Mouse (Mus musculus) kidney, adult 2 months (tissue): Measurements from ENCODE around the gene Aak1. TPM values are rescaled to one million over a fixed set of nuclear protein-coding genes. Genes with fewer than 3 reads are reported as not detected.

Source experiments
- DNase-seq: peaks from one replicate; pipeline ENCODE4 v3.0.0; 2021
- H3K27ac ChIP-seq: fragments of 200-500 bp; 2 replicates; pipeline ENCODE4 v1.5.1; 2012; ENCODE audit warnings: low read depth, low read length, control low read depth, inconsistent platforms; ENCODE audit not compliant: insufficient read depth
- H3K27me3 ChIP-seq: fragments of 200-500 bp; replicated peaks from 2 replicates; pipeline ENCODE4 v1.6.1; 2012; ENCODE audit warnings: mild to moderate bottlenecking, moderate library complexity, low read length, inconsistent platforms; ENCODE audit not compliant: control insufficient read depth, insufficient read depth
- H3K36me3 ChIP-seq: fragments of 200-500 bp; 2 replicates; pipeline ENCODE4 v1.6.1; 2012; ENCODE audit warnings: mild to moderate bottlenecking, moderate library complexity, low read length, inconsistent platforms; ENCODE audit not compliant: control insufficient read depth, insufficient read depth
- H3K4me1 ChIP-seq: fragments of 200-500 bp; 2 replicates; pipeline ENCODE4 v1.6.1; 2011; ENCODE audit warnings: low read length; ENCODE audit not compliant: control insufficient read depth, insufficient read depth
- H3K4me3 ChIP-seq: fragments of 200-500 bp; 2 replicates; pipeline ENCODE4 v1.5.1; 2011; ENCODE audit warnings: mild to moderate bottlenecking, low read depth, low read length, control low read depth; ENCODE audit not compliant: insufficient read depth
- CTCF ChIP-seq: fragments of 200-500 bp; conservative IDR thresholded peaks from 2 replicates; pipeline ENCODE4 v1.5.1; 2011; ENCODE audit warnings: low read depth, mild to moderate bottlenecking, control low read depth, low read length, moderate library complexity, mixed read lengths; ENCODE audit not compliant: insufficient read depth, insufficient read length
- POLR2A ChIP-seq: fragments of 200-500 bp; IDR thresholded peaks from one replicate; pipeline ENCODE4 v1.6.1; 2011; ENCODE audit warnings: low read depth, low read length, control low read depth
- WGBS: fragments of 180-500 bp; shearing (Covaris S2); methylation state at CpG from one replicate; pipeline ENCODE4 v1.1.7; 2018; 5-methylcytosine and 5-hydroxymethylcytosine counted together
- polyA plus RNA-seq: library from polyadenylated mRNA; depleted of rRNA; stranded (reverse); fragments of >200 nt; gene quantifications from 2 replicates; pipeline ENCODE4 v1.2.3, GENCODE M21; 2012

Gene Aak1
- polyA plus RNA-seq, 1 experiment: 28.9 TPM

DNA sequence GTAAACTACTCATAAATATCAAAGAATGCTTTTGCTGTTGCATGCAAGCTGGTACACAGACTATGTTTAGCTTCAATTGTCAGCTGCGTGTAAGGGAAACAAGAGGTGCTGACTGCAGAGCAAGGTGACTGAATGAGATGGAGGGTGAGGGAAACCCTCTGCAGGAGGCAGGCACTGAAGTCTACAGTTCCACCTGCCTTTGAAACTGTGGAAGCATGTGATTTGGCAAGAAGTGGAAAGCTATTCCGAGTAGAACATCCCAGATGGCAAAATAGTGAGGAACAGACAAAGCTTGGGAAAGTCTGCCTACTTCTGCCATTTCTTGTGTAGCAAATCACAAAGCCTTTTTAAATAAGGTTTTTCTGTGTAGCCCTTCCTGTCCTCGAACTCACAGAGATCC is 106.4 kb downstream of the Aak1 start:
- Histone ChIP-seq H3K4me3 (no peak overlapping the region), H3K27me3 (no peaks in the 10 kb centered on the region), H3K27ac (no peak overlapping the region), H3K36me3 (peaks cover 6% of the 10 kb centered on the region), H3K4me1 (no peaks in the 10 kb centered on the region)
- TF ChIP-seq CTCF: no peak
- TF ChIP-seq POLR2A: no peak
- 74% methylated on average over 3 of the region's 3 CpGs for WGBS
- no peak for DNase-seq

DNA sequence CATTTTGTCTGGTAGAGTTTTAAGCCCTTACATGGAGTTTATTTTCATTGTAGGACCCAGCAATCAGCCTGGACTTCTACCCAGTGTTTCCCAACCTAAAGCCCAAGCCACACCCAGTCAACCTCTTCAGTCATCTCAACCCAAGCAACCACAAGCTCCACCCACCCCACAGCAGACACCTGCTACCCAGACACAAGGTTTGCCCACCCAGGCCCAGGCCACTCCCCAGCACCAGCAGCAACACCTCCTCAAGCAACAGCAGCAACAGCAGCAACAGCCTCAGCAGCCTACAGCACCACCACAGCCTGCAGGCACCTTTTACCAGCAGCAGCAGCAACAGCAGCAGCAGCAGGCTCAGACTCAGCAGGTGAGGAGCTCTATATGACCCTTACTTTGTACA is 106.9 kb downstream of the Aak1 start:
- Histone ChIP-seq H3K27me3 (no peaks in the 10 kb centered on the region), H3K4me3 (no peak overlapping the region), H3K27ac (no peak overlapping the region), H3K36me3 (peaks cover 6% of the 10 kb centered on the region), H3K4me1 (no peaks in the 10 kb centered on the region)
- TF ChIP-seq CTCF (no peak), POLR2A (no peak)
- no peak for DNase-seq

DNA sequence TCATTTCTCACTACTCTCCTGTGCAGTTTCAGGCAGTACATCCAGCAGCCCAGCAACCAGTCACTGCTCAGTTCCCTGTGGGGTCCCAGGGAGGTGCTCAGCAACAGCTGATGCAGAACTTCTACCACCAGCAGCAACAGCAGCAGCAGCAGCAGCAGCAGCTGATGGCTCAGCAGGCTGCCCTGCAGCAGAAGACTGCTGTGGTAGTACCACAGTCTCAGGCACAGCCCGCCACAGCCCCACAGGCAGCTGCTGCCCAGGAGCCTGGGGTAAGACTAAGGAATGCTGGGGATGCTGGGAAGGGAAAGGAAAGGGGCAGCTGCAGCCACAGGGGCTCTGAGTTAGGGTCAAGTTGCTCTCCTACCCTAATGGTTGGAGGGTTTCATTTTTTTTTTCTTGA is 109.7 kb downstream of the Aak1 start:
- H3K27me3 ChIP-seq: no peaks in the 10 kb centered on the region
- no peak overlapping the region for H3K27ac ChIP-seq
- DNase-seq: no peak
- 100% methylated on average over 1 of the region's 1 CpGs for WGBS
- no peak overlapping the region for H3K4me3 ChIP-seq
- TF ChIP-seq POLR2A: no peak
- no peak for TF ChIP-seq CTCF
- peaks cover 3% of the 10 kb centered on the region; the same call in 1 of the 2 replicates for H3K4me1 ChIP-seq
- H3K36me3 ChIP-seq: peaks cover 9% of the 10 kb centered on the region

DNA sequence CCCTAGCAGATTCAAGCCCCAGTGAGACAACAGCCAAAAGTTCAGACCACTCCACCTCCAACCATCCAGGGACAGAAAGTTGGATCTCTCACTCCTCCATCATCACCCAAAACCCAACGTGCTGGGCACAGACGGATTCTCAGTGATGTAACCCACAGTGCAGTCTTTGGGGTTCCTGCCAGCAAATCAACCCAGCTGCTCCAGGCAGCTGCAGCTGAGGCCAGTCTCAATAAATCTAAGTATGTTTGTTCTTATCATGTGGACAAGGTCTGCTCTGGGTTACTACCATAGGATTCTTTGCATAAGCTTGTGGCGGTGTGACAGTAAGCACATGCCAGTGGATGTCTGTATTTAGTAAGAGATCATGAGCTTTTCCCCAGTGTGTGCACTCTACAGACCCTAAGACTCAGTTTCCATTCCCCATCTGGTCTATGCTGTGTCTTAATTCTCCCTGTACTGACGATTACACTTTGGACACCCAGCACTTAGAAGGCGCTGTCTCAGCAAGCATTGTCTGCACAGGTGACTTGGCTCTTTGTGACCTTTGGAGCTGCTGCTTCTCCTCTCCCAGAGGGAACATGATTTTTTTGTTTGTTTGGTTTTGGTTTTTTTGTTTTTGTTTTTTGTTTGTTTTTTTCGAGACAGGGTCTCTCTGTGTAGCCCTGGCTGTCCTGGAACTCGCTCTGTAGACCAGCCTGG is 114.8 kb downstream of the Aak1 start:
- DNase-seq: peak; percentile 58
- TF ChIP-seq POLR2A (no peak), CTCF (no peak)
- no peaks in the 10 kb centered on the region for H3K27me3 ChIP-seq
- 74% methylated on average over 7 of the region's 7 CpGs for WGBS
- peak overlapping the region; percentile 35 for H3K27ac ChIP-seq
- H3K4me3 ChIP-seq: no peak overlapping the region
- H3K36me3 ChIP-seq: peaks cover 8% of the 10 kb centered on the region
- H3K4me1 ChIP-seq: peaks cover 4% of the 10 kb centered on the region; the same call in 1 of the 2 replicates

DNA sequence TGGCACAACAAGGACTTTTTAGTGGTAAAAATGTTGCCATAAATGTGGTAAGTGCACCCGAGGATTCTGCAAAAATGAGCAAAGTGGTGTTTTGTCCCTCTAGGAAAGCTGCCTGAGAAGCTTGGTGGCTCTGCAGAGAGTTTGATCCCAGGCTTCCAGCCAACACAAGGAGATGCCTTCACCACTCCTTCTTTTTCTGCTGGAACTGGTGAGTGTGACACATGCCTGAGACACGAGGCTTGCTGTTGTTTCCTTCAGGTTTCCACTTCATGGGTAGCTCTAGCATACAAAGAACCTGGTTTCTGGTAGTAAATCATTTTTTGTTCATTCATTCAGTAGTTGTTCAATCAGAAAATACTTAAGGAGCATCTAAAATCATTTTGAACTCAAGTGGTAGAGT is 117.8 kb downstream of the Aak1 start:
- 90% methylated on average over 2 of the region's 2 CpGs for WGBS
- Histone ChIP-seq H3K27ac (no peak overlapping the region), H3K27me3 (no peaks in the 10 kb centered on the region), H3K4me3 (no peak overlapping the region), H3K36me3 (peaks cover 9% of the 10 kb centered on the region), H3K4me1 (peaks cover 4% of the 10 kb centered on the region; the same call in 1 of the 2 replicates)
- no peak for DNase-seq
- TF ChIP-seq POLR2A (no peak), CTCF (no peak)

DNA sequence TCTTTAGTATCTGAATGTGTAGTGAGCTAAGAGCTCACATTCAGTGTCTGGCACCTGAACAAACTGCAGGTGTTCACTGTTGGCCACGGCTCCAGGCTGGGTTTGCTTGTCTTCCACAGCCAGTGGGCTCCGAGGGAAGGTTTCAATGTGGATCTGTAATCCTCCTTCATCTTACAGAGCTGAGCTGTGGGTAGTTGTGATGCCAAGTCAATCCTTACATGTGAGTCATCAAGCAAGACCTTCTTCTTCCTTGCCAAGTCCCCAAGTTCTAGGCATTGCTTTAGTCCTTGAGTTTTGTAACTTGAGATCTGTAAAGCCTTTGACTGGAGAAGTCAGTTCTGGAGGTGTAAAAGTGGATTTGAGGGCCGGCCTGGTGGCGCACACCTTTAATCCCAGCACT is 124.6 kb downstream of the Aak1 start:
- Histone ChIP-seq H3K27ac (no peak overlapping the region), H3K27me3 (no peaks in the 10 kb centered on the region), H3K4me1 (peaks cover 3% of the 10 kb centered on the region; the same call in 1 of the 2 replicates), H3K4me3 (no peak overlapping the region), H3K36me3 (peaks cover 5% of the 10 kb centered on the region)
- WGBS: 94% methylated on average over 4 of the region's 4 CpGs
- no peak for DNase-seq
- TF ChIP-seq POLR2A (no peak), CTCF (no peak)

DNA sequence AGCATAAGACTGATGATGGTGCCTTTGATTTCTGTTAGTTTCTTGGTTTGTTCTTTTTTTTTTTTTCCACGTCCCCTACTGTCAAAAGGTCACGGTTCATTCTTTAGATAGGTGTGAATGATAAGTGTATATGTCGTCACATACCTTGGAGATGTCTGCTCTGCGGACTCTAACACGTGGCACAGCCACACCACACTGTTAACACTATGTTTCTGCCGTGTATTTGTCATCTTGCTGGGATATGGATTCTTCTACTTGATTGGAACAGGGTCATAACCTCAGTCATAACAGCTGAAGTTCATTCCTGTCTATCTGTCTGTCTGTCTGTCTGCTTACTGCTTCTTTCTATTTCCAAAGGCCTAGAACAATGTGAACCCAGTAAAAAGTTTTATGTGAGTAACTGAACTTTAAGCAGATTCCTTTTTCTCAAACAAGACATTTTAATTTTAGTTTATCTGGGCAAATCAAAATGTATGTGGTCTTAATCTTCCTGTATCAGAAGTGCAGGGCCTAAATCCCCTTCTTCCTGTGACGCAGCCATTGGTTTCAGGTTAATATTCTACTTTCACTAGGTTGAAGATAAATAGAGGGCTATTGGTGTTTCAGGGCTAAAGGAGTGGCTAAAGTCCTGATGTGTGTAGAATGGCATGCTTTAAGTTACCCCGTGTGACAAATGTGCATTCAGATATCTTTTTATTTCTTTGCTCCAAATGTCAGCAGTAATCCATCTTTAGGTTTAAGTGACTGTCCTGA is 129.0 kb downstream of the Aak1 start:
- H3K4me1 ChIP-seq: peaks cover 4% of the 10 kb centered on the region; the same call in 1 of the 2 replicates
- no peaks in the 10 kb centered on the region for H3K36me3 ChIP-seq
- TF ChIP-seq POLR2A (no peak), CTCF (no peak)
- peak; percentile 45 for DNase-seq
- no peak overlapping the region for H3K27ac ChIP-seq
- no peak overlapping the region for H3K4me3 ChIP-seq
- 72% methylated on average over 8 of the region's 8 CpGs for WGBS
- no peaks in the 10 kb centered on the region for H3K27me3 ChIP-seq
